Mouse (Mus musculus) lung, postnatal 36 days (tissue): ENCODE results near the gene Pxmp4.

Source experiments
- DNase-seq: peaks from one replicate; pipeline ENCODE4 v3.0.0; 2022; ENCODE audit warnings: mixed read lengths

The Pxmp4 gene

DNA sequence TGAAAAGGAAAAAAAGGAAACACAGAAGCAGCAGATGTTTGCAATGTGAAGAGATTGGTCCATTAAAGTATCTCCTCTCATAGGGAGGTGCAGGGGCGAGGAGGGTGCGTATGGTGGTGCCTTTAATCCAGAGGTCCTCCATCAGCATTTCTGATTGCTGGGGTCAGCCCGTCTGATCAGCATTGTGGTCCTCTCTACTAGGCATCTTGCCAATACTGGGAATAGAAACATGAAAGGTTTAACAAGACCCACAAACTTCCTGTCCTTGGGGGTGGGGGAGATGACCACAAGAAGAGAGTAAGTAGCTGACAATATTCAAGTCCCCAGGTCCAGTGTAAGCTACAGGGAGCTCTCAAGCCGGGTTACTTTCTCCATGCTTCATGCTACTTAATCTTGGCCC is 32.8 kb downstream of the Pxmp4 start:
- DNase-seq = no peak

DNA sequence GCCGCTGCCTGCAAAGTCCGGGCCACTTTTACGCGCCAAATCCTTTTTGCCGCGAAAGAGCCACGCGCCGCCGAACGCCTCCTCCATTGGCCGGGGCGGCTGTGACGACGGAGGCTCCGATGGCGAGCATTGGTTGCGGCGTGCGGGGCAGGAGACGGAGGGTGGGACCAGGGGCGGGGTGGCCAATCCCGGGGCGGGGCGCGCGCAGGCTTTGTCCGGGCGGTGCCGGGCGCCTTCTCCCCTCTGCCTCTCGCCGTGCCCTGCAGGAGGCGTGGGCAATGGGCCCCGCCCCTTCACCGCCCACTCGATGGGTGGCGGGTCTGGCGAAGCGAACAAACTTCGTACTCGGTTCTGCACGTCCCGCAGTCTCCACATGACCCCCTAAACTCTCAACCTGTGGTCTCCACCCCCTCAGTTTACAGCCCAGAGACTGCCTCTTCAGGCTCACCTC is 33.6 kb downstream of the Pxmp4 start, which contains the start of gene E2f1:
Gene E2f1, minus strand, starts transcription at position 57 of the 451 bp plus-strand sequence.
- peak; percentile 96 for DNase-seq

DNA sequence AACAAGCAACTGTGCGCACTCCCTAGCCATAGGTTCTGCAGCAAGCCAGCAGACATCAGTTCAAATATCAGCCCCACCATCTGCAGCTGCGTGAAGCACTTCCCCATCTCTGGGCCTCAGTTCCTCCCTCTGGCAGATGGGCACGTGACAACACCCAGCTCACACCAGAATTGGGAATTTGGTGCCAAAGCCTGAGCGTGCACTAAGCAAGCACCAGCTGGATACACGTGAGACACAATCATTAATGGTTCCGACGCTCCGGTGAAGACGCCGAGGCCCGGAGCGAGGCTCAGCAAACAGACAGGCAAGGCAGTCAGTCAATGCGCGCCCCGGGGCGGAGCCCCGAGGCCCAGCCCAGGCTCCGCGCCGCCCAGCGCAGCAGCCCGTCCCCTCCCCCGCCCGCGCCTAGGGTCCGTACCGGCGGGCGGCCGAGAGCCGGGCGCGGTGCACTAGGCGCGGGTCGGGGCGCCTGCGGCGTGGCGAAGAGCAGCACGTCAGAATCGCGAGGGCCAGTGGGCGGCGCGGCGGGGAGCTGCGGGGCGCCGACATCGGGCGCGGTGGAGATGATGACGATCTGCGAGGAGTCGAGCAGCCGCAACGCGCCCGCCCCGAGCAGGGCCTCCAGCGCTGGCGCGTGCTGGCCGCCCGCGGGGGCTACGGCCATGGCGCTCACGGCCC is 34.3 kb downstream of the Pxmp4 start:
- DNase-seq = peak; percentile 64

DNA sequence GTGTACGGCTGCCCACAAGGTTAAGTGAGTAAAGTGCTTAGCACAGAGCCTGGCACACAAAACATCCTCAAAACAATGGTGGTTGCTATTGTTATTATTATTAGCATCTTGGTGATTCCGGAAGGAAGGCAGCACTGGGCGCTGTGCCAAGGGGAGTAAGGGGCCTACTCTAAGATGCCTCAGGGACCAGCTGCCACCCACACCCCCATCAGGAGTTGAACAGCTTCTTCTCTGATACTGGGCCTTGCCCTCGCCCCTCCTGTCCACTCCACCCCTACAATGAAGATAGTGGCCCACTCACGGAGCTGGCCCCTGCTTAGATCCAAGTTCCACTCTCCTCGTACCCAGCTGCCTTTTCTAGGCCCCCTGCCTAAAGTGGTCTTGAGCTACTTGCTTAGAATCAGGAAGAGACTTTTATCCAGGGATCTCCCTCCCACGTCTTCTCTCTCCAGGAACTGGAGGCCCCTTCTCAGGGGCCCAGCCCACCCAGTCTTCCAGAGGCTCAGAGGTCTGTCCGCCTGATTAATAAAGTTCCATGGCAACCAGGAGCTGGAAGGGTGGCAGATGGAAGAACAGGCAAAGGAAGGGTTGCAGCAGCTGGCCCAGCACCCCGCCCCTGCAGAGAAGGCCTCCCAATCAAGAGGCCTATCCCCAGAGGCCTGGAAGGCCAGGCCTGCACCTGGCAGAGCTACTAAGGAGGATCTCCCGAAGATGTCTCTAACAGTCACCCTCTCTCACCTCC is 35.0 kb downstream of the Pxmp4 start:
- DNase-seq = no peak

DNA sequence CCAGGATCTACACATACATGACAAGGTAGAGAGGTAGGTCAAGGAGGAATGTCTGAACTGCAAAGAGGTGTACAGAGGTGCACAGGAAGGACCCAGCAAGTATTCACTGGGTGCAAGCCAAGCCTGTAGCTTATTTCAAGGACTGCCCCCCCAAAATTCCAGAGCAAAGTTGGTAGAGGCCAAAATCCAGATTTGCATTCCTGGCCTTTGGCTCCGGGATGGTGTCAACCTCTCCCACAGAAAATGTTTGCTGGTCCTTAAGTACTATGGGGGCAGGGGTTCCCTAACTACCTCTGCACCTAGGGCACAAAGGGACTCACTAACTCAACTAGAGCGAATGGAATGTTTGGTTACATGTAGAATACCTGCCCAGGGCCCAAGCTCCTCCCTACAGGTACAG is 35.7 kb downstream of the Pxmp4 start:
- peak; percentile 62 for DNase-seq

GRCm38 (mm10) chr2:154566641-154567040 is 36.9 kb downstream of the Pxmp4 start:
- no peak for DNase-seq

DNA sequence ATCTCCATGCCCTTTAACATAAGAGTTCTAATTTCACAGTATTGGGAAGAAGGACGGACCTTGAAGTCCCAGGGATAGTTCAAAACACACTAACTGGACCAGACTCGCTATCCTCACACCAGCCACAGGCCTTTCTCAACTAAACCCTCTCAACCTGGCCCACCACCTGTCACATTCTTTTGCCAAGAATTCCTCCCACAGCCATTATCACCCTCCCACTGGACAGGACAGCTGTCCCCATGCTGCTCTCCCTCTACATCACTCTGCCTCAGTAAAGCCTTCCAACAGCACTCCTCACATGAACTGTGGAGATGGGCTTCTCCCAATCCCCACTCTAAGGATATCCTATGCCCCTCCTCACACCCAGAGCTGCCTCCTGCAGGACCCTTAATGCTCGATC is 37.9 kb downstream of the Pxmp4 start:
- DNase-seq = no peak

DNA sequence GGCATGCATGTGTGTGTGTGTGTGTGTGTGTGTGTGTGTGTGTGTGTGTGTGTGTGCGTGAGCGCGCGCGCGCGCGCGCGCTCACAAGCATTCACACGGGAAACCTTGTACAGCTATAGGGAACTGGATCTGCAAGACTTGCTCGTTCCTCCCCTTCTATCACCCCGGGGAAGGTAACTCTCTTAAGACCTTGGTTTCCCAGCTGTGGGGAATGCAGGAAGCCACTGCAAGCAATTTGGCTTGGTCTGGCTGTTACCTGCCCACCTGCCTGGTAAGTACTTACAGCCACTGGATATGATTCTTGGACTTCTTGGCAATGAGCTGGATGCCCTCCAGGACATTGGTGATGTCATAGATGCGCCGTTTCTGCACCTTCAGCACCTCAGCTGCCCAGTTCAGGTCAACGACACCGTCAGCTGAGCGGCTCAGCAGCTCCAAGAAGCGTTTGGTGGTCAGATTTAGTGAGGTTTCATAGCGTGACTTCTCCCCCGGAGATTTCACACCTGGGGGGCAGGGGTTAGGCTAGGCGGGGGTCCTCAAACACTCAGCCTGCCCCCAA is 39.8 kb downstream of the Pxmp4 start:
- DNase-seq = no peak

DNA sequence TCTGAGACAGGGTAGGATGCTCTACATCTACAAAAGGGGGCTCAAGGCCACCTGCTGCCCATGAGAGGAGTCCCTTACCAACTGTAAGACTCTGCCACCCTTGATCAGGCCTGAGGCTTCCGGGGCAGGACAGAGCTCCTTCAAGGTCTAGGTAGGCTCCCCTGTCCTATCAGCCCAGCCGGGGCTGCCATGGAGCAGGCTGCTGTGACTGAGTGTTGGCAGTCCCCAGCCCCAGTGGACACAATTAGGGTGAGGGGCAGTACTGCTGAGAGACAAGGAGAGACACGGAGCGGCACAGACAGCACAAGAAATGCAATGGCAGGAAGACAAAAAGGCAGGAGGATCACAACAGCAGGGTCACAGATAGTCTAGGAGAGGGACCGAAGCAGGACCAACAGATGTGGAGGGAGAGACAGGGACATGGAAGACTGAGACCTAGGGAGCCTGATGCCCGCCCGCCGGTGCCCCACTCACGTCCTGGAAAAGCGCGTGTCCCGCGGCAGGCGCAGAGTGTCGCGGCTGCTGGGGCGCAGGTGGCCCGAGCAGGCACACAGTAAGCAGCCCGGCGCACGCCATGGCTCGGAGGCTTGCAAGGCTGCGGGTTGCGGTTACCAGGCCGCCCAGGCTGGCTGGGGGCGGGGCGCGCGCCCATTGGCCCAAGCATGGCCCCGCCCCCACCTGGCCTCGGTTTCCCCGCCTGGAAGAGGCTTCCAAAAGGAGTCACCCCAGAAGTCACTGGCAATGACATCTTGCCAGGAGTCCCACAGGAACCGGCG is 45.1 kb downstream of the Pxmp4 start, which contains the start of gene Necab3:
Gene Necab3, minus strand, starts transcription at position 627 of the 776 bp plus-strand sequence.
- peak; percentile 19 for DNase-seq

- DNase-seq = no peak
Measured at GRCm38 (mm10) chr2:154557184-154557832, 46.2 kb downstream of the Pxmp4 start.

DNA sequence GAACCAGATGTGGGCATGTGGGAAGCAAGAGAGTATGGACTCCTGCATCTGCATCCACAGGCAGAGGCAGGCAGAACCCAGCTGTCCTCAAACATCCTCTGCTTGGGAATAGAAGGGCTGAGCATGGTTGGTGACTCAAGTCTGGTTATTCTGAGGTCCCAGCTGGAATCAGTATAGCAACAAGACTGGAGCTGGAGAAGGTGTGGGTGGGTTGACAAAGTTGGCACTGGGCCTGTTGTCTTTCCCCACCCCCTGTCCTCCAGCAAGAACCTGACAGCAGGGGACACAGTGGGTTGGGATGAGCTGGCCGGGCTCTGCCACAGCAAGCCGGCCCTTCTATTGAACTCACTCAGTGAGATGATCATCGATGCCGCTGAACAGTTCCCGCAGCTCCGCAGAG is 48.3 kb downstream of the Pxmp4 start:
- DNase-seq = no peak

- peak; percentile 84 for DNase-seq
Measured at GRCm38 (mm10) chr2:154552424-154552907, 51.0 kb downstream of the Pxmp4 start.

DNA sequence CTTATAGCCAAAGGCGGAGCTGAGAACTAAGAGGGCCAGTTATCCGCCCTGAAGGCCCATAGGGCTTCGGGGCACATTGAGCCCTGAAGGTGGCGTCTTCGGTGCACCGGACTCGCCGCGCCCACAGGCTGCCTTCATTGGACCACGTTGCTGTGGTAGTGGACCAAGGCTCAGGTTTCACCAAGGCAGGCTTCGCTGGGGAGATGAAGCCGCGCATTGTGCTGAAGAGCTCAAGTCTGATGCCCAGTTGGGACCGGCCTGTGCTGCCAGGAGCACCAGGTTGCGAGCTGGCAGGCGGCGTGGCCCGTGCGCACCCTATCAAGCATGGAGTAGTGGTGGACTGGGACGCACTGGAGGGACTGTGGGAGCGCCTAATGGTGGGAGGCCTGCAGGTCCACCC is 51.6 kb downstream of the Pxmp4 start:
- DNase-seq = no peak

DNA sequence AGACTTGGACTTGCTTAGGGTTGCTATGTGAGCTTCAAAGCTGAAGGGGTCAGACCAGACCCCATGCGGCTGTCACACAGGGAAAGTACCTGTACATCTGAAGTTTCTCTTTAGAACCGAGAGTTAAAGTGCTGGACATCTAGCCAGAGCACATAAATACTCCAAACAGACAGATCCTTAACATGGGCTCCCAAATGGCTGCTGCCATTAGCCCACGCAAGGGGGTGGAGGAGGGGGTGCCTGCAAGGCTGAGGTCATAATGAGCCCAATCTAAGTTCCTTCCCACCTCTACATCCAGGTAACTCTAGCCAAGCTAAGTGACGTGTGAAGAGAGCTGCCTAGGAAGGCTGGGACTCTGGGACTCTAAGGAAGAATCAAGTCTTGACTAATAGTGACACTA is 52.0 kb downstream of the Pxmp4 start, which contains the start of gene Actl10:
Gene Actl10, plus strand, starts transcription at position 301 of the 400 bp plus-strand sequence.
- DNase-seq = no peak

DNA sequence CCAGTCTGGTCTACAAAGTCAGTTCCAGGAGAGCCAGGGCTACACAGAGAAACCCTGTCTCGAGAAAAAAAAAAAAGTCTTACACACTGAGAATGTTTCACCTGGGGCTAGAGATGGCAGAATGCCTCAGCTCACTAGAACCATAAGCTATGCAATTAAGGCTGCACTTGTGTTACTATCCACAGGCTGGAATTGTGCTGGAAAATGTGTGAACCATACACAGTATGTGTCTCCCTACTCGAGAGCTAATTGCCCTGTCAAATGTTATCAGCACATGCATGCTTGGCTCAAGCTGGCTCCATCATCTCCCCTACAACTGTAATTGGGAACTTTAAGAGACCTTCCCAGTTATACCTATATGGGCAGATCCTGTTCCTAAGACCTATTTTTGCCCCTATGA is 52.6 kb downstream of the Pxmp4 start:
- DNase-seq = no peak

DNA sequence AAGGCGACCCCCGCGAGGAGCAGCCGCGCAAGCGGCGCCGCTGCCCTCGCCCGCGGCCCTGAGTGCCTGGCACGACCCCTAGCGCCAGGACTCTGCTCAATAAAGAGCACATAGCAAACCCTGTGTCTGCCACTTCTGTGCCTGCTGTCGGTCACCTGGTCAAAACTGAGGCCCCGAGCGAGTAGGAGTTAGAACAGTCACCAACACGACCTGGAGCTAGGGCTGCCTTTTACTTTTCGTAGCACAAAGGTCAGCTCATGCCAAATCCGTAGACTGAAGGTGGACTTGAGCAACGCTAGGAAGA is 53.7 kb downstream of the Pxmp4 start:
- no peak for DNase-seq

DNA sequence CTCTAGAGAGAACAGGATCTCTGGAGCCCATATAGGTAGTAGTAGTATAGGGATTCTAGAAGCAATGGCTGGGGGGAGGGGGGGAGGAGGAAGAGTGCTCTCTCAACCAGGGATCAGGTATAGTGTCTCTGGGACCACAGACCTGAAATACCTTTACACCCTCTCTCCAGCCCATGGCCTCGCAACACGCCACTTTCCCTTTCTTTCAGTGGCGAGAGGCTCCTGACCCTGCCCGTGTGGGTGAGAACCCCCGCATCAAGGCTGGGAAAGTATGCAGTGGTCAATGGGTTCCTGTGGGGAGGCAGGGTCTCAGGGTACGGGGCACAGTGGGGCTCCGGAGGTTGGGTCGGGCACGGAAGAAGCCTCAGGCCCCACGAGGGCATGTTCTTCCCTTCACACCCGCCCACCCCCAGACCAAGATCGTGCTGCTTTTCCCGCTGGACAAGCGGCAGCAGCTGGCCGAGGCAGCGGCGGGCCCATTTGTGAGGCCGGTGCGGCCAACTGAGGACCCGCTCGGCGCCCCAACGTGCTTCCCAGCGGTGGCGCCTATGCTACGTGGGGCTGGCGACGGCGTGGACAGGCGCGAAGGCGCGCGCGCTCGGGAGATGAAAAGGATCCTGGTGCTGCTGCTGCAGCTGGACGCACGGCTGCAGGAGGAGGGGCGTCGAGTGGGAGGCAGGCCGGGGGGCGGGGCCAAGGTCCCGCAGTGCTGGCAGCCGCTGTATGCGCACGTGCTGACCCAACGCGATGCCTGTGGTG is 54.2 kb downstream of the Pxmp4 start:
- peak; percentile 65 for DNase-seq

DNA sequence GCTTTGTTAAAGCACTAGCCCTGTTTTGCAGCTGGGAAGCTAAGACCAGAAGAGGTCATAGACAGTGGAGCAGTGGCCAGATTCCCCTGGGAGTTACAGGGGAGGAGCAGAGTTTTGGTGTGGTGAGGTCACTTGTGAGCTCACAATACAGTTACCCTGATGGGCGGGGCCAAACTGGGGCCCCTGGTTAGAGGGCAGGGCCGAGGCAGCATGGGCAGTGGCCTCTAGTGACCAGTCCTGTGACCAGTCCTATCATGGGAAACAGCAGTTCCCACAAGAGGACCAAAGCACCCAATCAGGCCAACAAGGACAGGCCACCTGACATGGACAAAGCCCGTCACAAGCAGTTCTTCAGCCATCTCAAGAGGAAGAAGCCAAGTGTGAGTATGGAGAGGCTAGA is 54.8 kb downstream of the Pxmp4 start:
- peak; percentile 33 for DNase-seq

GRCm38 (mm10) chr2:154546711-154547110 is 56.8 kb downstream of the Pxmp4 start, which contains the start of gene 1700003F12Rik:
TSS of gene 1700003F12Rik (plus strand) at chr2:154547085.
- DNase-seq = no peak

DNA sequence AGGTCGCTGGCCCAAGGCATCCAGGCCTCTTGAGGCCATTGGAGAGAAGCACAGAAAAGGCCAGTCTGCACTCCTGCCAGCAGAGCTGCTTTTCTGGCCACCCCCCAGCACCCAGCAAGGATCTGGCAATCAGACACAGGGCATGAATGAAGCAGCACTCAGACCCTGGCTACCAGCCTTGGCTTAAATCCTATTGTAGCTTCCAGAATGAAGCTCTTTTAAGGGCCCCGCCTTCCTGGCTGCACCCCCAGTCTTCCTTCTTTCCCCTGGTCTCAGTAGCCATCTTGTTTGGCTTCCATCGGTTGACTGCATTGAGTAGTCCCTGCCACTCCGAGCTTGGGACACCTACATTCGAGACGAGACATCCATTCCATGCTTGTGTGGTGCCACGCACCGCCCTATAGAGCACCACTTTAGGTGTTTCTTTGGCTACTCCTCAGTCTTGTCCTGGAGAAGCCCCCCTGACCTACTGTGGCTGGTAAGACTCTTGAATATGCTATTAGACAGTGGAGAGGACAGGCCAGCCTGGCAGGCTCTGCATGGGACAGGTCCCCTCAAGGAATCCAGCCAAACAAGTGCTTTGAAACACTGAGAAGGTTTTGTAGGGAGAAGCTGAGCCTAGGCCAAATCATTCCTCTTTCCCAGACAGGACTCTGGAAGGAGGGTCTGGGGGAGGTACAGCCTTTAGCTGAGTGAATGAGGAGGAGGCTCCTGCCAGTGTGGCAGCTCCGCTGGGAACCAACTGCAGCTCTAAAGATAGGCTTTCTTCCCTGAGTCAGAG is 59.8 kb downstream of the Pxmp4 start:
- DNase-seq = peak; percentile 21

DNA sequence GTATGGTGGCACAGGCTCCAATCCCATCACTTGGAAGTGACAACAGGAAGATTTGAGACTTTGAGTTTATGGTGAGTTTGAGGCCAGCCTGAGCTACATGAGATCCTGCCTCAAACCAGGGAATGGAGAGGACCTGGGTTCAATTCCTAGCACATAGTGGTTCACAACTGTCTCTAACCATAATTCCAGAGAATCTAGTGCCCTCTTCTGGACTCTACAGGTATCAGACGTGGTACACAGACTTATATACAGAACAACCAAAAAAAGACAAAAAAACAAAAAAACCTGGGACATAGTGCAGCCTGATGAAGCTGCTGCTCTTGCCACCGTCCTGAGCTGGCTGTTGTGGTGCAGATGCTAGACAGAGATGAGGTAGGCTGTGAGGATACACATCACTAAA is 61.9 kb downstream of the Pxmp4 start:
- no peak for DNase-seq
